Mouse (Mus musculus) heart, embryonic 11.5 days (tissue): ENCODE results near the gene Gpr180. TPM values are rescaled to one million over a fixed set of nuclear protein-coding genes. Genes with fewer than 3 reads are reported as not detected.
"Not testable (repeated sequence)": the region's sequence is repeated elsewhere in the genome, so short reads cannot be mapped to it uniquely, and the experiment has no call there.

Experiments
- ATAC-seq: fragments of 200-750 bp; cut with Nextera tagmentation; replicated peaks from 2 replicates; pipeline ENCODE4 v1.8.0; 2017; ENCODE audit warnings: moderate library complexity; ENCODE audit not compliant: insufficient number of reproducible peaks, low FRiP score, low TSS enrichment
- H3K27ac ChIP-seq: fragments of 300-500 bp; sonication (generic); 2 replicates; pipeline ENCODE4 v1.5.1; 2014; ENCODE audit warnings: mild to moderate bottlenecking, low read depth, low read length
- H3K27me3 ChIP-seq: fragments of 300-500 bp; sonication (generic); 2 replicates; pipeline ENCODE4 v1.6.1; 2014; ENCODE audit warnings: mild to moderate bottlenecking, low read length, mixed read lengths; ENCODE audit not compliant: control insufficient read depth, insufficient read depth
- H3K36me3 ChIP-seq: fragments of 300-500 bp; sonication (generic); 2 replicates; pipeline ENCODE4 v1.6.1; 2014; ENCODE audit warnings: mild to moderate bottlenecking, low read length, moderate library complexity, mixed read lengths; ENCODE audit not compliant: control insufficient read depth, insufficient read depth
- H3K4me1 ChIP-seq: fragments of 300-500 bp; sonication (generic); 2 replicates; pipeline ENCODE4 v1.6.1; 2014; ENCODE audit warnings: low read length; ENCODE audit not compliant: control insufficient read depth, insufficient read depth
- H3K4me2 ChIP-seq: fragments of 300-500 bp; sonication (generic); 2 replicates; pipeline ENCODE4 v1.6.1; 2014; ENCODE audit warnings: mild to moderate bottlenecking, moderate library complexity
- H3K4me3 ChIP-seq: fragments of 300-500 bp; sonication (generic); 2 replicates; pipeline ENCODE4 v1.5.1; 2014; ENCODE audit warnings: low read depth, low read length
- H3K9ac ChIP-seq: fragments of 300-500 bp; sonication (generic); 2 replicates; pipeline ENCODE4 v1.6.1; 2014; ENCODE audit warnings: mild to moderate bottlenecking, low read depth, low read length, moderate library complexity
- H3K9me3 ChIP-seq: fragments of 300-500 bp; sonication (generic); replicated peaks from 2 replicates; pipeline ENCODE4 v1.6.1; 2016; ENCODE audit warnings: low read length; ENCODE audit not compliant: control insufficient read depth
- WGBS: fragments of 180-500 bp; shearing (Covaris S2); extraction: QIAGEN DNeasy Blood & Tissue Kit; methylation state at CpG from one replicate; pipeline ENCODE4 v1.1.7; 2014; ENCODE audit not compliant: insufficient replicate concordance; 5-methylcytosine and 5-hydroxymethylcytosine counted together
- polyA plus RNA-seq: library from polyadenylated mRNA; unstranded; fragments of >200 nt; fragmentation: Nextera tagmentation; extraction: Ambion mirVana; gene quantifications from 2 replicates; pipeline ENCODE4 v1.2.1, GENCODE M21; 2014

Gpr180 gene
- 37.5 and 44.1 TPM in 2 replicates for polyA plus RNA-seq

- Histone ChIP-seq H3K27me3 (no peaks in the 10 kb centered on the region), H3K4me1 (peaks cover 10% of the 10 kb centered on the region; the same call in 1 of the 2 replicates), H3K4me2 (peak within 1 kb of the TSS; percentile 88), H3K4me3 (peak within 1 kb of the TSS; percentile 81), H3K9ac (peak within 1 kb of the TSS; percentile 90), H3K36me3 (peaks cover 6% of the 10 kb centered on the region; the same call in 1 of the 2 replicates), H3K9me3 (no peaks in the 10 kb centered on the region), H3K27ac (peak within 1 kb of the TSS; percentile 46)
- ATAC-seq: peak; percentile 95
- WGBS: under 1% methylated on average over 60 of the region's 77 CpGs
Observed at GRCm38 (mm10) chr14:118136744-118137452, at the start of gene Gpr180. Gene Gpr180, plus strand, starts transcription at chr14:118137158.

GRCm38 (mm10) chr14:118088437-118089207, 48.3 kb upstream of the Gpr180 start:
- peak overlapping the region; percentile 62 for H3K4me3 ChIP-seq
- no peaks in the 10 kb centered on the region for H3K4me1 ChIP-seq
- ATAC-seq: no peak; the same call in 1 of the 2 replicates
- WGBS: 16% methylated on average over 22 of the region's 22 CpGs
- H3K27me3 ChIP-seq: no peaks in the 10 kb centered on the region
- H3K9me3 ChIP-seq: no peaks in the 10 kb centered on the region
- no peak overlapping the region for H3K27ac ChIP-seq
- peak overlapping the region; percentile 67 for H3K9ac ChIP-seq
- no peaks in the 10 kb centered on the region for H3K36me3 ChIP-seq
- peak overlapping the region; percentile 67 for H3K4me2 ChIP-seq

GRCm38 (mm10) chr14:118089215-118089805, 47.6 kb upstream of the Gpr180 start:
- Histone ChIP-seq H3K4me3 (peak overlapping the region; percentile 62), H3K4me2 (peak overlapping the region; percentile 67), H3K27me3 (no peaks in the 10 kb centered on the region), H3K4me1 (no peaks in the 10 kb centered on the region), H3K9ac (peak overlapping the region; percentile 67), H3K27ac (no peak overlapping the region), H3K9me3 (no peaks in the 10 kb centered on the region), H3K36me3 (no peaks in the 10 kb centered on the region)
- ATAC-seq: peak; percentile 86
- under 1% methylated on average over 44 of the region's 44 CpGs for WGBS

- Histone ChIP-seq H3K27ac (no peak overlapping the region), H3K4me3 (peak overlapping the region; percentile 62), H3K4me2 (peak overlapping the region; percentile 67), H3K4me1 (no peaks in the 10 kb centered on the region), H3K9ac (peak overlapping the region; percentile 67), H3K9me3 (no peaks in the 10 kb centered on the region), H3K36me3 (no peaks in the 10 kb centered on the region), H3K27me3 (no peaks in the 10 kb centered on the region)
- WGBS: under 1% methylated on average over 18 of the region's 18 CpGs
- peak; percentile 51; the same call in 1 of the 2 replicates for ATAC-seq
Observed at GRCm38 (mm10) chr14:118089806-118090392, 47.1 kb upstream of the Gpr180 start.

DNA sequence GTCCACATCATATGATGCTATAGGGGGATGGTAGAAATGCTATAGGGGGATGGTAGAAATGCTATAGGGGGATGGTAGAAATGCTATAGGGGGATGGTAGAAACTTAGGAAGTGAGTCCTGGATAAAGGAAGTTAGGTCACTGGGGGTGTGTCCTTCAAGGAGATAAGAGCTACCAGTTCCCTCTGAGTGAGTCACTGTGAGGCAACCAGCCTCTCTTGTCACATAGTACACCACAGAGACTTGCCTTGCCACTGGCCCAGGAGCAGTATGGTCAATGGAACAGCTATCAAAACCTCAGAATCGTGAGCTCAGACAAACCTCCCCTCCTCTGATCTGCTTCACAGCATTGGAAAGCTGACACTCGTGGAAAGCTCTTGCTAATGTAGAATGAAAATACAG, 38.7 kb upstream of the Gpr180 start:
- 62% methylated on average over 2 of the region's 2 CpGs for WGBS
- H3K36me3 ChIP-seq: no peaks in the 10 kb centered on the region

GRCm38 (mm10) chr14:118101227-118101990, 35.5 kb upstream of the Gpr180 start:
- Histone ChIP-seq H3K9ac (no peak overlapping the region), H3K9me3 (peaks cover 3% of the 10 kb centered on the region; the same call in 1 of the 2 replicates), H3K27ac (no peak overlapping the region), H3K4me1 (no peaks in the 10 kb centered on the region), H3K36me3 (no peaks in the 10 kb centered on the region), H3K4me2 (no peak overlapping the region), H3K27me3 (no peaks in the 10 kb centered on the region), H3K4me3 (no peak overlapping the region)
- ATAC-seq: no peak
- 72% methylated on average over 14 of the region's 14 CpGs for WGBS

More for the DNA sequence above, 38.7 kb upstream of the Gpr180 start:
- Histone ChIP-seq H3K4me2 (no peak overlapping the region), H3K4me3 (no peak overlapping the region), H3K9ac (no peak overlapping the region), H3K9me3 (no peaks in the 10 kb centered on the region), H3K4me1 (no peaks in the 10 kb centered on the region), H3K27me3 (no peaks in the 10 kb centered on the region), H3K27ac (no peak overlapping the region)
- no peak for ATAC-seq

- not testable (repeated sequence) for H3K27me3 ChIP-seq, ATAC-seq, H3K9ac ChIP-seq, H3K4me2 ChIP-seq, H3K4me1 ChIP-seq, H3K9me3 ChIP-seq, H3K27ac ChIP-seq, H3K4me3 ChIP-seq
- H3K36me3 ChIP-seq: peaks cover 10% of the 10 kb centered on the region
- WGBS: 86% methylated on average over 2 of the region's 2 CpGs
Observed at GRCm38 (mm10) chr14:118107479-118107878, 29.5 kb upstream of the Gpr180 start.

- no peaks in the 10 kb centered on the region for H3K9me3 ChIP-seq
- peaks cover 35% of the 10 kb centered on the region for H3K36me3 ChIP-seq
- H3K9ac ChIP-seq: no peak overlapping the region
- no peaks in the 10 kb centered on the region for H3K4me1 ChIP-seq
- no peak overlapping the region for H3K27ac ChIP-seq
- no peak overlapping the region for H3K4me3 ChIP-seq
- WGBS: 90% methylated on average over 6 of the region's 6 CpGs
- H3K4me2 ChIP-seq: no peak overlapping the region
- H3K27me3 ChIP-seq: no peaks in the 10 kb centered on the region
- no peak for ATAC-seq
Observed at GRCm38 (mm10) chr14:118113116-118113515, 23.8 kb upstream of the Gpr180 start.
